Mouse (Mus musculus): ENCODE measurements around the gene Smad5.

Gene Smad5

GRCm38 (mm10) chr13:56702469-56703221 lies at the start of gene Smad5:
Gene Smad5 (plus strand): TSS chr13:56703010.
- DNase-seq (ENCODE audit: low spot score in 2 of 2), result peak; percentile 56 to 69

- DNase-seq (ENCODE audit: low spot score in 2 of 2), result no peak
These were observed 48.6 kb upstream of the Smad5 start for GRCm38 (mm10) chr13:56654176-56654575.

GRCm38 (mm10) chr13:56657946-56658512 lies 44.8 kb upstream of the Smad5 start:
- peak; percentile 18 to 62 for DNase-seq (ENCODE audit: low spot score in 2 of 2)

GRCm38 (mm10) chr13:56658931-56659330 lies 43.9 kb upstream of the Smad5 start:
- no peak for DNase-seq (ENCODE audit: low spot score in 2 of 2)

- DNase-seq (ENCODE audit: low spot score in 2 of 2), result no peak
These were observed 40.7 kb upstream of the Smad5 start for GRCm38 (mm10) chr13:56661914-56662621.

- no peak for DNase-seq (ENCODE audit: low spot score in 2 of 2)
These were observed 38.3 kb upstream of the Smad5 start for GRCm38 (mm10) chr13:56664256-56665170.

GRCm38 (mm10) chr13:56671206-56671605 lies 31.6 kb upstream of the Smad5 start:
- DNase-seq (ENCODE audit: low spot score in 2 of 2), result peak in 1 of 2 experiments; percentile 29

- no peak for DNase-seq (ENCODE audit: low spot score in 2 of 2)
These were observed 25.1 kb upstream of the Smad5 start for GRCm38 (mm10) chr13:56677731-56678130.

- DNase-seq (ENCODE audit: low spot score in 2 of 2), result no peak
These were observed 24.5 kb upstream of the Smad5 start for GRCm38 (mm10) chr13:56678188-56678787.

GRCm38 (mm10) chr13:56678826-56679504 lies 23.8 kb upstream of the Smad5 start:
- DNase-seq (ENCODE audit: low spot score in 2 of 2), result no peak

- no peak for DNase-seq (ENCODE audit: low spot score in 2 of 2)
These were observed 20.9 kb upstream of the Smad5 start for GRCm38 (mm10) chr13:56681924-56682323.

GRCm38 (mm10) chr13:56682326-56682725 lies 20.5 kb upstream of the Smad5 start:
- no peak for DNase-seq (ENCODE audit: low spot score in 2 of 2)

- DNase-seq (ENCODE audit: low spot score in 2 of 2), result no peak
These were observed 19.5 kb upstream of the Smad5 start for GRCm38 (mm10) chr13:56683306-56683705.

- DNase-seq (ENCODE audit: low spot score in 2 of 2), result no peak
These were observed 10.8 kb upstream of the Smad5 start for GRCm38 (mm10) chr13:56692011-56692410.

GRCm38 (mm10) chr13:56692644-56693043 lies 10.2 kb upstream of the Smad5 start:
- DNase-seq (ENCODE audit: low spot score in 2 of 2), result no peak

- no peak for DNase-seq (ENCODE audit: low spot score in 2 of 2)
These were observed 7.1 kb upstream of the Smad5 start for GRCm38 (mm10) chr13:56695701-56696100.

- DNase-seq (ENCODE audit: low spot score in 2 of 2), result no peak
These were observed 6.1 kb upstream of the Smad5 start for GRCm38 (mm10) chr13:56696699-56697098.

GRCm38 (mm10) chr13:56697171-56697570 lies 5.6 kb upstream of the Smad5 start:
- DNase-seq (ENCODE audit: low spot score in 2 of 2), result no peak

GRCm38 (mm10) chr13:56698391-56698790 lies 4.4 kb upstream of the Smad5 start:
- peak; percentile 59 to 73 for DNase-seq (ENCODE audit: low spot score in 2 of 2)

- DNase-seq (ENCODE audit: low spot score in 2 of 2), result no peak
These were observed 3.4 kb upstream of the Smad5 start for GRCm38 (mm10) chr13:56699370-56699769.

GRCm38 (mm10) chr13:56700981-56701380 lies 1.8 kb upstream of the Smad5 start:
- no peak for DNase-seq (ENCODE audit: low spot score in 2 of 2)

Data from frontal cortex, postnatal 14 days (tissue).